Mouse (Mus musculus) heart, postnatal 14 days (tissue): ENCODE measurements around the gene Sema3e. TPM values are rescaled to one million over a fixed set of nuclear protein-coding genes. Genes with fewer than 3 reads are reported as not detected.

Experiments used
- DNase-seq, 2 experiments: peaks; one replicate each; pipeline ENCODE4 v3.0.0; 2021 to 2022
- intact Hi-C: fragments of 180-260 bp; cut with DNase I; formaldehyde crosslinking; loops from one replicate; pipeline ENCODE4 v1.15.1; 2025
- total RNA-seq, 2 experiments: library from RNA; stranded (reverse); gene quantifications; 2 replicates each; pipeline ENCODE4 v1.2.3; 2021

The Sema3e gene
- total RNA-seq, 2 experiments from 2014 or later: 0.22 to 0.31 TPM

- no peak for DNase-seq
- intact Hi-C loops: no loop called here
These were observed 170.2 kb downstream of the Sema3e start for GRCm38 (mm10) chr5:14195172-14195819.

DNA sequence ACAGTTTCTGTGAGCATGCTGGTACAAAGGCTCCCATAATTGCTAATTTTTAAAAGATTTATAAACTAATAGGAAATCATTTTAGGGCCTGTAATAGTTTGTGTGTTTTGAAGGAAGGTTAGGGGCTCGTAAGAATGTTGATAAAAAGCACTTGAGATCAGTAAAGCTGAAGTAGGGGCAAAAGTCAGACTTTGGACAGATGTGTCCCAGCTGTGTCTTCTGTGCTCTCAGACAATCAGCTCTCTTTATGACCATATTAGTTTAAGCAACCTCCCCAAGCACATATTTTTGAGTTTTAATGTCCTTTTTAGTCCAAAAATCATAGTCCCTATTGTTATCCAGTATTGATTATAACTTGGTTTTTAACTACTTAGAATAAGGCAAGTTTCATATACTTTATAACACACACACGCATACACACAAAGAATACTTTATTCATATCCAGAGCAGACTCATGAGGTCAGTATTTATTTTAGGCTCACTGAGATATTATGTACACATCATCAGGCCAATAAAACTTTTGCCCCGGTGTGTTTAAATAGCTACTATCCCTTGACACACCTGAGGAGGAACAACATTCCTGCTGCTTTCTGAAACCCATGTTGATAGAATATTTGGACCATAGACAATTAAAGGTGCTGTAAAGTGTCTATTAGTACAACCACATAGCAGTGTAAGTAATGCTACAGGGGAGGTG lies 173.4 kb downstream of the Sema3e start:
- DNase-seq: no peak
- intact Hi-C loops: no loop called here

- intact Hi-C loops: no loop called here
- DNase-seq: no peak
These were observed 181.7 kb downstream of the Sema3e start for GRCm38 (mm10) chr5:14206794-14207193.

DNA sequence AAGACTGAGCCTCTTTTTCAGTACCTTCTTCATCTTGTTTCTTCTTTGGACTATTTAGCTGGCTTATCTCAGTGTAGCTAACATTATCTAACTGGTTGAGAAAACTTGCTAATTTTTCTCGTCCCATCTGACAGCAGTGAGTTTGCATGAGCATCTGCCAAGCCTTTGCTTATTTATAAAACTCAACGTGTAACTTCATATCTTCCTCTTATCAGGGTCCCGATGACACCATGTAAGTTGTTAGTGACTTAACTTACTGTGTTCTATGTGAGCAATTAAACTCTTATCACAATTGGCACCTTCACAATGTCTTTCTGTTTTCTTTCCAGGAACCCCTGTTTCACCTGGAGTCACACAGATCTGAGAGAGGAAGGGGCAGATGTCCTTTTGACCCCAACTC lies 184.9 kb downstream of the Sema3e start:
- DNase-seq: no peak
- intact Hi-C loops: no loop called here

GRCm38 (mm10) chr5:14216211-14216610 lies 191.1 kb downstream of the Sema3e start:
- no peak for DNase-seq
- intact Hi-C loops: no loop called here

- DNase-seq: no peak
- intact Hi-C loops: no loop called here
These were observed 193.6 kb downstream of the Sema3e start for GRCm38 (mm10) chr5:14218677-14219076.

DNA sequence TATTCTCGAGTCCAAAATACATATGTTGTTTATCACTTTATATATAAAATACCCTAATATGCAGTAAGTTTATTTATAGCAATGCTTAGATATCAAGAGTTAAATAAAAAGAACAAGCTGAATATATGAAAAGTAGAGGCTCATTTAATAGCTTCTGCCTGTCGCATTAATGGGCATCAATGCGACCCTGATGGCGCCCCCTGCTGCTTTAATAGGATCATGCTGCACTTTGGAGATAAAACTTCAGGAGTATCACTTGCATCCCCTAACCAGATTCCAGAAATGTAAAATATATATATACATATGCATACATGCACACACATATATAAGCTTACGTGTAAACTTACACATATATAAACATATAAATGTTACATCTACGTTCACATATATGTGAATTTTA lies 199.4 kb downstream of the Sema3e start:
- intact Hi-C loops: no loop called here
- DNase-seq: no peak

GRCm38 (mm10) chr5:14231027-14231426 lies 206.0 kb downstream of the Sema3e start:
- DNase-seq: no peak
- intact Hi-C loops: no loop called here

GRCm38 (mm10) chr5:14252583-14252982 lies 227.5 kb downstream of the Sema3e start:
- peak; percentile 23 to 29 for DNase-seq
- intact Hi-C loops: no loop called here

DNA sequence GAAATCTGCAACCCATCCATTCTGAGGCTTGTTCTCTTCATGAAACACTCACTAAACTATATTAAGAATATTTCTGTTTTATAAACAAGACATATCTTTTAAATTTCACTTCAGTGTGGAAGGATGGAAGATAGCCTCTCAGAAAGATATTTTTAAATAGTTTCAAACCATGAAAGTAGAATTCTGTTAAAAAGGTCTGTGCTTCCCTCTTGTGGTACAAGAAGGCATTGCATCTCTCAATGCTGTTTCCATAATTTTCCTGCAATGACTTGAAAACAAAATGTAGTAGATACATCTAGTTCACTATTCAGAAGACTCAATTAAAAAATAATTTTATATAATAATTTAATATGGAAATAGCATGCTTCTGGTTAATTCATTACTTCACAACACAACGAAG lies 228.3 kb downstream of the Sema3e start:
- peak in 1 of 2 experiments; percentile 9 for DNase-seq
- intact Hi-C loops: no loop called here

GRCm38 (mm10) chr5:14260156-14260555 lies 235.1 kb downstream of the Sema3e start:
- intact Hi-C loops: no loop called here
- DNase-seq: no peak

GRCm38 (mm10) chr5:14267400-14267799 lies 242.3 kb downstream of the Sema3e start:
- intact Hi-C loops: no loop called here

More at GRCm38 (mm10) chr5:14267400-14267799, 242.3 kb downstream of the Sema3e start:
- no peak for DNase-seq

Other genes starting within 250 kb of the Sema3e start
- gene Speer3, start 233.7 kb upstream of the Sema3e start, total RNA-seq: not detected